Mouse (Mus musculus): ENCODE measurements around the gene Gba.

GRCm38 (mm10) chr3:89228836-89229235, 26.1 kb downstream of the Gba start, which contains the start of gene Muc1:
- TF ChIP-seq MYOG (IDR thresholded peaks at IDR 0.05; ENCODE audit: control insufficient read depth, extremely low read depth, insufficient read length), result no peak
- no peak for TF ChIP-seq USF1 (IDR thresholded peaks at IDR 0.05; ENCODE audit: low read depth)
- no peak for TF ChIP-seq CTCF (IDR thresholded peaks at IDR 0.05; ENCODE audit: control insufficient read depth, insufficient read depth, insufficient read length)
- TF ChIP-seq MAX (IDR thresholded peaks at IDR 0.05), result no peak
- no peak for TF ChIP-seq CEBPB (IDR thresholded peaks at IDR 0.05; ENCODE audit: low read depth)
